Comparison of ENCODE assay signal across 8 mouse cellular contexts in genomic region chr7:114275372-114276004, GRCm38 (mm10). TPM values are rescaled to one million over a fixed set of nuclear protein-coding genes. Genes with fewer than 3 reads are reported as not detected.
DNase-seq lines count a peak whose midpoint lies in the region; ATAC-seq lines count a peak whose summit lies in the region.

No protein-coding gene starts in this region.

- peaks cover 38% of the 10 kb centered on the region for H3K36me3 ChIP-seq in heart, embryonic 14.5 days (ENCODE audit: control insufficient read depth, insufficient read depth, low read length)
- H3K36me3 ChIP-seq in forebrain, embryonic 16.5 days (ENCODE audit: control insufficient read depth, insufficient read depth): peaks cover 12% of the 10 kb centered on the region
- peaks cover 28% of the 10 kb centered on the region for H3K36me3 ChIP-seq in macrophage (ENCODE audit: inconsistent target)

- H3K4me2 ChIP-seq in heart, embryonic 14.5 days (ENCODE audit: low read length): peak overlapping the region; percentile 94
- peak overlapping the region; percentile 74 for H3K4me2 ChIP-seq in forebrain, embryonic 16.5 days (ENCODE audit: low read length)

- ATAC-seq in heart, embryonic 14.5 days (ENCODE audit: insufficient number of reproducible peaks, insufficient read depth, low FRiP score, low read depth): no peak; the same call in 1 of the 2 replicates
- ATAC-seq in forebrain, embryonic 16.5 days: peak; percentile 57

- DNase-seq in heart, postnatal 25 days (ENCODE audit: low spot score): no peak
- peak; percentile 25 for DNase-seq in ES-CJ7 (ENCODE audit: low read depth, low spot score)
- DNase-seq in adrenal gland, adult 18-20 months (ENCODE audit: low spot score in 2 of 2): no peak
- no peak for DNase-seq in retina, embryonic 14.5 days (ENCODE audit: low spot score)
- DNase-seq in embryo, embryonic 10.5 days (ENCODE audit: low spot score): no peak

- no peaks in the 10 kb centered on the region for H3K9me3 ChIP-seq in heart, embryonic 14.5 days (ENCODE audit: control insufficient read depth, low read length)
- no peaks in the 10 kb centered on the region for H3K9me3 ChIP-seq in forebrain, embryonic 16.5 days (ENCODE audit: control insufficient read depth, low read length)

- peaks cover 0 to 12% of the 10 kb centered on the region in 2 experiments; a peak in 1 of 4 replicates for H3K4me1 ChIP-seq in heart, embryonic 14.5 days (ENCODE audit: control insufficient read depth in 2 of 2, insufficient read depth in 2 of 2, low read length in 2 of 2)
- H3K4me1 ChIP-seq in forebrain, embryonic 16.5 days (replicated peaks; ENCODE audit: control insufficient read depth, insufficient read depth, low read length): peaks cover 11% of the 10 kb centered on the region

- intact Hi-C loops in heart, postnatal 25 days (cut with DNase I): loop anchor here (2.0 to 10.0 kb wide), 3 partner anchors 19 to 219 kb away; partner anchors contain the start of gene Pde3b

- H3K4me3 ChIP-seq in heart, embryonic 14.5 days (ENCODE audit: control insufficient read depth in 1 of 2, insufficient read depth in 1 of 2, low read depth in 1 of 2, low read length in 2 of 2): peak overlapping the region; percentile 64 to 69
- H3K4me3 ChIP-seq in forebrain, embryonic 16.5 days (replicated peaks; ENCODE audit: low read length): peak overlapping the region; percentile 85
- peak overlapping the region; percentile 88 for H3K4me3 ChIP-seq in macrophage (ENCODE audit: inconsistent target)

- H3K27me3 ChIP-seq in heart, embryonic 14.5 days (ENCODE audit: control insufficient read depth, insufficient read depth, low read length): no peaks in the 10 kb centered on the region
- H3K27me3 ChIP-seq in forebrain, embryonic 16.5 days (replicated peaks; ENCODE audit: control insufficient read depth, insufficient read depth, low read length): no peaks in the 10 kb centered on the region

- under 1% methylated on average over 24 of the region's 24 CpGs for WGBS in heart, embryonic 14.5 days
- WGBS in forebrain, embryonic 16.5 days: 1% methylated on average over 24 of the region's 24 CpGs
- WGBS in macrophage (ENCODE audit: missing documents): under 1% methylated on average over 24 of the region's 24 CpGs

- peak overlapping the region; percentile 19 to 53; a peak in 3 of 4 replicates for H3K27ac ChIP-seq in heart, embryonic 14.5 days (replicated peaks in 1 of 2; ENCODE audit: control insufficient read depth in 1 of 2, insufficient read depth in 1 of 2, low read depth in 2 of 2, low read length in 2 of 2)
- H3K27ac ChIP-seq in forebrain, embryonic 16.5 days (ENCODE audit: low read length): peak overlapping the region; percentile 64
- peak overlapping the region; percentile 86 for H3K27ac ChIP-seq in macrophage

- peaks cover 36% of the 10 kb centered on the region for H3K79me2 ChIP-seq in macrophage (ENCODE audit: inconsistent target)

- H3K9ac ChIP-seq in heart, embryonic 14.5 days (ENCODE audit: low read length): peak overlapping the region; percentile 80
- peak overlapping the region; percentile 88 for H3K9ac ChIP-seq in forebrain, embryonic 16.5 days (replicated peaks; ENCODE audit: low read depth, low read length)

RNA-seq across cellular contexts. Expression of gene Psma1, which starts 0.4 kb away (rescaled TPM):
- 330 and 349 TPM in 2 replicates for polyA plus RNA-seq in heart, embryonic 14.5 days (2014; fragmentation: Nextera tagmentation; extraction: Ambion mirVana)
- 100 to 1,000 TPM; 134 to 146 TPM for total RNA-seq in heart, postnatal 25 days (2021)
- 394 and 400 TPM in 2 replicates for polyA plus RNA-seq in forebrain, embryonic 16.5 days (2015; fragmentation: Nextera tagmentation; extraction: Ambion mirVana)
- total RNA-seq in macrophage (2018; cell fraction: chromatin; rRNA removed): 100 to 1,000 TPM in 16 of 26 experiments, 10 to 100 TPM in 10; 36.3 to 161 (median 112) TPM
- 100 to 1,000 TPM; 112 to 224 (median 168) TPM for total RNA-seq in macrophage (2018; cell fraction: cytosol; rRNA removed)
- 100 to 1,000 TPM in 14 of 26 experiments, 10 to 100 TPM in 12; 37.4 to 148 (median 104) TPM for total RNA-seq in macrophage (2018; cell fraction: nucleus; rRNA removed)
- 137 to 223 TPM (median 152 TPM) in 3 replicates for polyA plus RNA-seq in macrophage (2018)
- 100 to 1,000 TPM; 149 to 179 TPM for total RNA-seq in adrenal gland, adult 18-20 months (2021)

RNA-seq across cellular contexts. Expression of gene Copb1, which starts 21.0 kb away (rescaled TPM):
- polyA plus RNA-seq in heart, embryonic 14.5 days (2014; fragmentation: Nextera tagmentation; extraction: Ambion mirVana): 85.0 and 88.9 TPM in 2 replicates
- total RNA-seq in heart, postnatal 25 days (2021): 10 to 100 TPM; 40.0 to 44.6 TPM
- 93.0 and 107 TPM in 2 replicates for polyA plus RNA-seq in forebrain, embryonic 16.5 days (2015; fragmentation: Nextera tagmentation; extraction: Ambion mirVana)
- total RNA-seq in macrophage (2018; cell fraction: chromatin; rRNA removed): 10 to 100 TPM; 41.7 to 69.9 (median 60.1) TPM
- 100 to 1,000 TPM in 11 of 26 experiments, 10 to 100 TPM in 15; 78.3 to 112 (median 97.5) TPM for total RNA-seq in macrophage (2018; cell fraction: cytosol; rRNA removed)
- 10 to 100 TPM; 46.3 to 92.5 (median 72.1) TPM for total RNA-seq in macrophage (2018; cell fraction: nucleus; rRNA removed)
- 90.4 to 109 TPM (median 90.6 TPM) in 3 replicates for polyA plus RNA-seq in macrophage (2018)
- total RNA-seq in adrenal gland, adult 18-20 months (2021): 100 to 1,000 TPM; 113 to 123 TPM

Comparison
In these comparisons a context has a peak if more than half of its experiments do, and no peak if none do; other contexts are left out.
1. H3K27ac ChIP-seq: peak in every context shown above with its lines; median percentile 86 in macrophage; 64 in forebrain, embryonic 16.5 days; 36 in heart, embryonic 14.5 days.